Mouse (Mus musculus) lung, embryonic 16.5 days (tissue): ENCODE data around the gene P4ha1. TPM values are rescaled to one million over a fixed set of nuclear protein-coding genes. Genes with fewer than 3 reads are reported as not detected.

Source experiments
- ATAC-seq: fragments of 200-750 bp; cut with Nextera tagmentation; 2 replicates; pipeline ENCODE4 v1.8.0; 2017; ENCODE audit warnings: low read depth, mild to moderate bottlenecking, moderate library complexity
- H3K27ac ChIP-seq: fragments of 300-500 bp; sonication (generic); 2 replicates; pipeline ENCODE4 v1.5.1; 2014; ENCODE audit warnings: mild to moderate bottlenecking, control low read depth, low read length
- H3K27me3 ChIP-seq: fragments of 300-500 bp; sonication (generic); 2 replicates; pipeline ENCODE4 v1.6.1; 2014; ENCODE audit warnings: low read depth, low read length, mixed read lengths; ENCODE audit not compliant: control insufficient read depth, insufficient read depth
- H3K36me3 ChIP-seq: fragments of 300-500 bp; sonication (generic); 2 replicates; pipeline ENCODE4 v1.6.1; 2014; ENCODE audit warnings: low read length; ENCODE audit not compliant: control insufficient read depth, insufficient read depth
- H3K4me1 ChIP-seq: fragments of 300-500 bp; sonication (generic); replicated peaks from 2 replicates; pipeline ENCODE4 v1.6.1; 2014; ENCODE audit warnings: low read length, mixed read lengths; ENCODE audit not compliant: control insufficient read depth, insufficient read depth
- H3K4me2 ChIP-seq: fragments of 300-500 bp; sonication (generic); 2 replicates; pipeline ENCODE4 v1.6.1; 2014; ENCODE audit warnings: low read depth, low read length, control low read depth
- H3K4me3 ChIP-seq: fragments of 300-500 bp; sonication (generic); 2 replicates; pipeline ENCODE4 v1.5.1; 2014; ENCODE audit warnings: mild to moderate bottlenecking, low read length, control low read depth
- H3K9ac ChIP-seq: fragments of 300-500 bp; sonication (generic); 2 replicates; pipeline ENCODE4 v1.6.1; 2014; ENCODE audit warnings: low read length, control low read depth
- H3K9me3 ChIP-seq: fragments of 300-500 bp; sonication (generic); 2 replicates; pipeline ENCODE4 v1.6.1; 2016; ENCODE audit warnings: low read length; ENCODE audit not compliant: control insufficient read depth
- WGBS: fragments of 180-500 bp; shearing (Covaris S2); extraction: QIAGEN DNeasy Blood & Tissue Kit; methylation state at CpG from one replicate; pipeline ENCODE4 v1.1.7; 2014; 5-methylcytosine and 5-hydroxymethylcytosine counted together
- polyA plus RNA-seq: library from polyadenylated mRNA; unstranded; fragments of >200 nt; fragmentation: Nextera tagmentation; extraction: Ambion mirVana; gene quantifications from 2 replicates; pipeline ENCODE4 v1.2.1, GENCODE M21; 2015

P4ha1 gene
- polyA plus RNA-seq, 1 experiment from 2014 or later, result 81.8 TPM

GRCm38 (mm10) chr10:59355020-59355419, 31.9 kb downstream of the P4ha1 start:
- no peaks in the 10 kb centered on the region for H3K9me3 ChIP-seq
- H3K9ac ChIP-seq, result no peak overlapping the region
- WGBS, result 81% methylated on average over 8 of the region's 8 CpGs
- H3K4me1 ChIP-seq, result no peaks in the 10 kb centered on the region
- no peak overlapping the region for H3K4me3 ChIP-seq
- no peak overlapping the region for H3K27ac ChIP-seq
- peaks cover 24% of the 10 kb centered on the region for H3K36me3 ChIP-seq
- no peak overlapping the region for H3K4me2 ChIP-seq
- H3K27me3 ChIP-seq, result no peaks in the 10 kb centered on the region
- ATAC-seq, result no peak

- Histone ChIP-seq H3K27ac (no peak overlapping the region), H3K4me1 (0 out of 2 replicates have a peak, but pooled peaks cover 2% of the 10 kb centered on the region), H3K9ac (no peak overlapping the region), H3K4me3 (no peak overlapping the region), H3K9me3 (no peaks in the 10 kb centered on the region), H3K36me3 (peaks cover 30% of the 10 kb centered on the region), H3K27me3 (no peaks in the 10 kb centered on the region), H3K4me2 (no peak overlapping the region)
- WGBS, result 87% methylated on average over 4 of the region's 4 CpGs
- no peak for ATAC-seq
These were observed 35.6 kb downstream of the P4ha1 start for GRCm38 (mm10) chr10:59358744-59359143.

- Histone ChIP-seq H3K9me3 (no peaks in the 10 kb centered on the region), H3K36me3 (peaks cover 28% of the 10 kb centered on the region), H3K4me2 (no peak overlapping the region), H3K4me3 (no peak overlapping the region), H3K9ac (no peak overlapping the region), H3K27me3 (no peaks in the 10 kb centered on the region), H3K27ac (no peak overlapping the region), H3K4me1 (peaks cover 16% of the 10 kb centered on the region)
- 79% methylated on average over 2 of the region's 2 CpGs for WGBS
- no peak for ATAC-seq
These were observed 40.1 kb downstream of the P4ha1 start for GRCm38 (mm10) chr10:59363208-59363607.

GRCm38 (mm10) chr10:59364551-59364950, 41.5 kb downstream of the P4ha1 start:
- Histone ChIP-seq H3K4me3 (no peak overlapping the region), H3K27me3 (no peaks in the 10 kb centered on the region), H3K4me1 (peaks cover 16% of the 10 kb centered on the region), H3K9ac (no peak overlapping the region), H3K9me3 (no peaks in the 10 kb centered on the region), H3K27ac (peak overlapping the region; percentile 77), H3K36me3 (peaks cover 35% of the 10 kb centered on the region), H3K4me2 (no peak overlapping the region)
- ATAC-seq, result peak; percentile 95
- WGBS, result 59% methylated on average over 3 of the region's 3 CpGs

- Histone ChIP-seq H3K9me3 (no peaks in the 10 kb centered on the region), H3K4me2 (no peak overlapping the region), H3K36me3 (peaks cover 42% of the 10 kb centered on the region), H3K27ac (peak overlapping the region; percentile 46; the same call in 1 of the 2 replicates), H3K4me3 (no peak overlapping the region), H3K4me1 (peaks cover 16% of the 10 kb centered on the region), H3K9ac (no peak overlapping the region), H3K27me3 (no peaks in the 10 kb centered on the region)
- ATAC-seq, result no peak
- WGBS, result 66% methylated on average over 5 of the region's 5 CpGs
These were observed 42.9 kb downstream of the P4ha1 start for GRCm38 (mm10) chr10:59365804-59366589.

GRCm38 (mm10) chr10:59366746-59367145, 43.6 kb downstream of the P4ha1 start:
- no peak for ATAC-seq
- Histone ChIP-seq H3K4me3 (no peak overlapping the region), H3K9ac (no peak overlapping the region), H3K4me1 (peaks cover 16% of the 10 kb centered on the region), H3K4me2 (no peak overlapping the region), H3K9me3 (no peaks in the 10 kb centered on the region), H3K27ac (no peak overlapping the region), H3K36me3 (peaks cover 44% of the 10 kb centered on the region), H3K27me3 (no peaks in the 10 kb centered on the region)
- WGBS, result 91% methylated on average over 4 of the region's 4 CpGs

GRCm38 (mm10) chr10:59367206-59367605, 44.1 kb downstream of the P4ha1 start:
- peaks cover 16% of the 10 kb centered on the region for H3K4me1 ChIP-seq
- no peaks in the 10 kb centered on the region for H3K27me3 ChIP-seq
- H3K9me3 ChIP-seq, result no peaks in the 10 kb centered on the region
- no peak overlapping the region for H3K4me3 ChIP-seq
- no peak overlapping the region for H3K4me2 ChIP-seq
- no peak for ATAC-seq
- H3K27ac ChIP-seq, result no peak overlapping the region
- peaks cover 43% of the 10 kb centered on the region for H3K36me3 ChIP-seq
- no peak overlapping the region for H3K9ac ChIP-seq
- 55% methylated on average over 4 of the region's 4 CpGs for WGBS

GRCm38 (mm10) chr10:59368729-59369128, 45.6 kb downstream of the P4ha1 start:
- H3K27me3 ChIP-seq, result no peaks in the 10 kb centered on the region
- peaks cover 41% of the 10 kb centered on the region for H3K36me3 ChIP-seq
- peaks cover 14% of the 10 kb centered on the region for H3K4me1 ChIP-seq
- H3K4me2 ChIP-seq, result no peak overlapping the region
- H3K9ac ChIP-seq, result no peak overlapping the region
- H3K27ac ChIP-seq, result no peak overlapping the region
- no peak overlapping the region for H3K4me3 ChIP-seq
- ATAC-seq, result no peak
- no peaks in the 10 kb centered on the region for H3K9me3 ChIP-seq
- 69% methylated on average over 8 of the region's 8 CpGs for WGBS

GRCm38 (mm10) chr10:59369426-59369825, 46.3 kb downstream of the P4ha1 start:
- peaks cover 44% of the 10 kb centered on the region for H3K36me3 ChIP-seq
- no peaks in the 10 kb centered on the region for H3K9me3 ChIP-seq
- H3K4me2 ChIP-seq, result no peak overlapping the region
- no peak overlapping the region for H3K4me3 ChIP-seq
- WGBS, result 90% methylated on average over 9 of the region's 9 CpGs
- no peak overlapping the region for H3K27ac ChIP-seq
- ATAC-seq, result no peak
- no peak overlapping the region for H3K9ac ChIP-seq
- peaks cover 14% of the 10 kb centered on the region for H3K4me1 ChIP-seq
- H3K27me3 ChIP-seq, result no peaks in the 10 kb centered on the region
